Mouse (Mus musculus) left cerebral cortex, postnatal 4 days (tissue): Measurements from ENCODE around the gene Rbm26. TPM values are rescaled to one million over a fixed set of nuclear protein-coding genes. Genes with fewer than 3 reads are reported as not detected.
A peak's percentile ranks its signal among the peaks of the same experiment; 100 is the strongest.

Experiments
- DNase-seq: peaks from one replicate; pipeline ENCODE4 v3.0.0-alpha.2; 2022
- intact Hi-C: fragments of 180-260 bp; cut with DNase I; formaldehyde crosslinking; loops from one replicate; pipeline ENCODE4 v1.15.1; 2025
- total RNA-seq, 2 experiments: library from RNA; stranded (reverse); gene quantifications; 2 replicates each; pipeline ENCODE4 v1.2.3; 2021

Gene Rbm26
- total RNA-seq, result 10 to 100 TPM; 77.2 to 80.3 TPM

GRCm38 (mm10) chr14:105177238-105177693 is at the start of gene Rbm26:
TSS of gene Rbm26 (minus strand) at chr14:105177327.
- intact Hi-C loops, result loop anchor here (5.0 kb wide), 1 partner anchor 80 kb away; the partner anchor contains the start of gene Ndfip2
- DNase-seq, result peak; percentile 97

- no peak for DNase-seq
- intact Hi-C loops, result no loop called here
These were observed 48.7 kb upstream of the Rbm26 start for GRCm38 (mm10) chr14:105225790-105226189.

GRCm38 (mm10) chr14:105222240-105222639 is 45.1 kb upstream of the Rbm26 start:
- DNase-seq, result no peak
- intact Hi-C loops, result no loop called here

GRCm38 (mm10) chr14:105219525-105220376 is 42.6 kb upstream of the Rbm26 start:
- intact Hi-C loops, result no loop called here
- DNase-seq, result no peak

GRCm38 (mm10) chr14:105198401-105198800 is 21.3 kb upstream of the Rbm26 start:
- DNase-seq, result no peak
- intact Hi-C loops, result no loop called here

- DNase-seq, result no peak
- intact Hi-C loops, result no loop called here
These were observed 17.6 kb upstream of the Rbm26 start for GRCm38 (mm10) chr14:105194682-105195081.

GRCm38 (mm10) chr14:105184866-105185265 is 7.7 kb upstream of the Rbm26 start:
- intact Hi-C loops, result loop anchor here (5.0 kb wide), 1 partner anchor 112 kb away; no protein-coding TSS in a partner anchor
- no peak for DNase-seq

GRCm38 (mm10) chr14:105182786-105183185 is 5.7 kb upstream of the Rbm26 start:
- intact Hi-C loops, result loop anchor here (5.0 kb wide), 1 partner anchor 115 kb away; no protein-coding TSS in a partner anchor
- no peak for DNase-seq

GRCm38 (mm10) chr14:105179733-105180132 is 2.6 kb upstream of the Rbm26 start:
- no peak for DNase-seq
- intact Hi-C loops, result loop anchor here (5.0 kb wide), 2 partner anchors 78 to 118 kb away; partner anchors contain the start of gene Ndfip2

- no peak for DNase-seq
- intact Hi-C loops, result loop anchor here (5.0 kb wide), 1 partner anchor 78 kb away; the partner anchor contains the start of gene Ndfip2
These were observed 1.9 kb upstream of the Rbm26 start for GRCm38 (mm10) chr14:105178996-105179395.

GRCm38 (mm10) chr14:105176381-105177168 is 552 bp downstream of the Rbm26 start:
- intact Hi-C loops, result loop anchor here (5.0 kb wide), 1 partner anchor 81 kb away; the partner anchor contains the start of gene Ndfip2
- DNase-seq, result peak; percentile 35

- no peak for DNase-seq
- intact Hi-C loops, result no loop called here
These were observed 9.9 kb downstream of the Rbm26 start for GRCm38 (mm10) chr14:105167181-105167580.

GRCm38 (mm10) chr14:105164793-105165192 is 12.3 kb downstream of the Rbm26 start:
- DNase-seq, result no peak
- intact Hi-C loops, result no loop called here

GRCm38 (mm10) chr14:105161334-105161733 is 15.8 kb downstream of the Rbm26 start:
- intact Hi-C loops, result no loop called here
- no peak for DNase-seq

GRCm38 (mm10) chr14:105158526-105158925 is 18.6 kb downstream of the Rbm26 start:
- intact Hi-C loops, result no loop called here
- no peak for DNase-seq

- intact Hi-C loops, result loop anchor here (10.0 kb wide), 1 partner anchor 1099 kb away; no protein-coding TSS in a partner anchor
- no peak for DNase-seq
These were observed 43.1 kb downstream of the Rbm26 start for GRCm38 (mm10) chr14:105134076-105134475.

- no peak for DNase-seq
- intact Hi-C loops, result no loop called here
These were observed 49.3 kb downstream of the Rbm26 start for GRCm38 (mm10) chr14:105127715-105128385.

- intact Hi-C loops, result no loop called here
- no peak for DNase-seq
These were observed 52.6 kb downstream of the Rbm26 start for GRCm38 (mm10) chr14:105124513-105124912.

GRCm38 (mm10) chr14:105115402-105115801 is 61.7 kb downstream of the Rbm26 start:
- intact Hi-C loops, result no loop called here
- DNase-seq, result no peak

- DNase-seq, result no peak
- intact Hi-C loops, result no loop called here
These were observed 70.9 kb downstream of the Rbm26 start for GRCm38 (mm10) chr14:105106252-105106651.
